Mouse (Mus musculus): Measurements from ENCODE around the gene Osbpl9.

DNA sequence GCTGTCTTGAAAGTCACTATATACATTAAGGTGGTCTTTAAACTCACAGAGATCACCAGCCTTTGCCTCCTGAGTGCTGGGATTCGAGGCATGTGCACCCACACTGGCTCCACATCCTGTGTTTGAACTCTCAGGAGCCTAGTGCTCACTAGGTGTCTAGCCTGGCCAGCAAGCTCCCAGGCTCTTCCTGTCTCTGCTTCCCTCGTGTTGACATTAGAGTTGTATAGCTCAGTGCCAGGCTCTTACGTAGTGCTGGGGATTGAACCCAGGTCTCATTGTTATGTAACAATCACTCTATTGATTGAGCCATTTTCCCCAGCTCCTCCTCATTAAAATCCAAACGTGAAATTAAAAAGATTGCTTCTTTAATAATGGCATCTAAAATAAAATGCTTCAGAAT is 182.8 kb downstream of the Osbpl9 start:
- TF ChIP-seq EP300 (IDR thresholded peaks at IDR 0.05; ENCODE audit: low read length) (no peak), SMC3 (IDR thresholded peaks at IDR 0.05; ENCODE audit: low read depth, low read length) (no peak), POLR2A (IDR thresholded peaks at IDR 0.05; ENCODE audit: low read depth, low read length) (no peak), CTCF (conservative IDR thresholded peaks at IDR 0.05 in 1 of 2, IDR thresholded peaks at IDR 0.05 in 1 of 2; ENCODE audit: low read depth in 2 of 2, low read length in 2 of 2) (no peak), USF1 (IDR thresholded peaks at IDR 0.05; ENCODE audit: low read depth, low read length) (no peak), ZC3H11A (IDR thresholded peaks at IDR 0.05; ENCODE audit: low read depth, low read length) (no peak), CHD1 (IDR thresholded peaks at IDR 0.05; ENCODE audit: low read depth, low read length) (no peak), KAT2A (IDR thresholded peaks at IDR 0.05; ENCODE audit: insufficient replicate concordance, low read length) (no peak), E2F4 (IDR thresholded peaks at IDR 0.05; ENCODE audit: insufficient replicate concordance, low read depth, low read length) (no peak), POLR2AphosphoS2 (IDR thresholded peaks at IDR 0.05; ENCODE audit: low read depth, low read length) (no peak), ZMIZ1 (IDR thresholded peaks at IDR 0.05; ENCODE audit: low read depth, low read length) (no peak), NELFE (IDR thresholded peaks at IDR 0.05; ENCODE audit: low read depth, low read length) (no peak)

All from CH12.LX (cell line).